Mouse (Mus musculus) liver, postnatal 0 days (tissue): Measurements from ENCODE around the gene Aatf. TPM values are rescaled to one million over a fixed set of nuclear protein-coding genes. Genes with fewer than 3 reads are reported as not detected.
A peak's percentile ranks its signal among the peaks of the same experiment; 100 is the strongest.

Experiments used
- ATAC-seq: fragments of 200-750 bp; cut with Nextera tagmentation; 2 replicates; pipeline ENCODE4 v1.8.0; 2017; ENCODE audit warnings: mild to moderate bottlenecking, moderate library complexity
- DNase-seq: peaks from one replicate; pipeline ENCODE4 v3.0.0-alpha.2; 2016
- H3K27ac ChIP-seq: fragments of 300-500 bp; sonication (generic); 2 replicates; pipeline ENCODE4 v1.5.1; 2014; ENCODE audit warnings: antibody characterized with exemption, moderate library complexity, mild to moderate bottlenecking, low read depth
- H3K27me3 ChIP-seq: fragments of 300-500 bp; sonication (generic); 2 replicates; pipeline ENCODE4 v1.6.1; 2014; ENCODE audit warnings: low read length, control low read depth, mixed read lengths; ENCODE audit not compliant: insufficient read depth
- H3K36me3 ChIP-seq: fragments of 300-500 bp; sonication (generic); replicated peaks from 2 replicates; pipeline ENCODE4 v1.6.1; 2014; ENCODE audit warnings: mild to moderate bottlenecking, control low read depth, low read length, moderate library complexity, mixed read lengths; ENCODE audit not compliant: insufficient read depth
- H3K4me1 ChIP-seq: fragments of 300-500 bp; sonication (generic); 2 replicates; pipeline ENCODE4 v1.6.1; 2014; ENCODE audit warnings: antibody characterized with exemption, mild to moderate bottlenecking, control low read depth; ENCODE audit not compliant: insufficient read depth
- H3K4me2 ChIP-seq: fragments of 300-500 bp; sonication (generic); 2 replicates; pipeline ENCODE4 v1.6.1; 2014; ENCODE audit warnings: low read depth, mild to moderate bottlenecking, low read length, moderate library complexity, mixed read lengths
- H3K4me3 ChIP-seq: fragments of 300-500 bp; sonication (generic); 2 replicates; pipeline ENCODE4 v1.5.1; 2014; ENCODE audit warnings: low read depth, low read length
- H3K9ac ChIP-seq: fragments of 300-500 bp; sonication (generic); replicated peaks from 2 replicates; pipeline ENCODE4 v1.6.1; 2014; ENCODE audit warnings: mild to moderate bottlenecking, moderate library complexity
- H3K9me3 ChIP-seq: fragments of 300-500 bp; sonication (generic); 2 replicates; pipeline ENCODE4 v1.6.1; 2016; ENCODE audit warnings: mild to moderate bottlenecking, control low read depth, low read length, mixed read lengths
- CTCF ChIP-seq: sonication (generic); IDR thresholded peaks from 2 replicates; pipeline ENCODE4 v1.5.1; 2016; ENCODE audit warnings: antibody characterized with exemption, low read depth
- EP300 ChIP-seq: IDR thresholded peaks from 2 replicates; pipeline ENCODE4 v1.6.1; 2016; ENCODE audit warnings: antibody characterized with exemption, low read depth, mild to moderate bottlenecking
- WGBS: fragments of 180-500 bp; shearing (Covaris S2); extraction: QIAGEN DNeasy Blood & Tissue Kit; methylation state at CpG from one replicate; pipeline ENCODE4 v1.1.7; 2014; ENCODE audit not compliant: insufficient replicate concordance; 5-methylcytosine and 5-hydroxymethylcytosine counted together
- polyA plus RNA-seq: library from polyadenylated mRNA; unstranded; fragments of >200 nt; fragmentation: Nextera tagmentation; extraction: Ambion mirVana; gene quantifications from 2 replicates; pipeline ENCODE4 v1.2.1, GENCODE M21; 2015

The Aatf gene
- polyA plus RNA-seq, 1 experiment from 2014 or later, result 20.6 TPM

GRCm38 (mm10) chr11:84464571-84464970 lies 48.8 kb downstream of the Aatf start:
- 74% methylated on average over 5 of the region's 5 CpGs for WGBS
- Histone ChIP-seq H3K9ac (no peak overlapping the region), H3K4me1 (no peaks in the 10 kb centered on the region), H3K27ac (no peak overlapping the region), H3K4me3 (no peak overlapping the region), H3K4me2 (no peak overlapping the region), H3K9me3 (no peaks in the 10 kb centered on the region), H3K36me3 (peaks cover 27% of the 10 kb centered on the region), H3K27me3 (no peaks in the 10 kb centered on the region)
- no peak for DNase-seq
- TF ChIP-seq CTCF (no peak), EP300 (no peak)
- no peak for ATAC-seq

GRCm38 (mm10) chr11:84453901-84454300 lies 59.4 kb downstream of the Aatf start:
- H3K4me3 ChIP-seq, result no peak overlapping the region
- no peaks in the 10 kb centered on the region for H3K9me3 ChIP-seq
- TF ChIP-seq CTCF, result no peak
- TF ChIP-seq EP300, result no peak
- H3K27ac ChIP-seq, result no peak overlapping the region
- DNase-seq (no peak), ATAC-seq (no peak)
- H3K4me2 ChIP-seq, result no peak overlapping the region
- no peak overlapping the region for H3K9ac ChIP-seq
- WGBS, result 83% methylated on average over 7 of the region's 7 CpGs
- H3K36me3 ChIP-seq, result peaks cover 2% of the 10 kb centered on the region
- H3K4me1 ChIP-seq, result no peaks in the 10 kb centered on the region
- H3K27me3 ChIP-seq, result no peaks in the 10 kb centered on the region

- H3K4me3 ChIP-seq, result no peak overlapping the region
- peaks cover 9% of the 10 kb centered on the region for H3K36me3 ChIP-seq
- H3K9me3 ChIP-seq, result no peaks in the 10 kb centered on the region
- WGBS, result 60% methylated on average over 4 of the region's 4 CpGs
- peak overlapping the region; percentile 87 for H3K27ac ChIP-seq
- no peaks in the 10 kb centered on the region for H3K27me3 ChIP-seq
- DNase-seq (peak; percentile 42), ATAC-seq (peak; percentile 95)
- no peak overlapping the region for H3K9ac ChIP-seq
- peaks cover 8% of the 10 kb centered on the region for H3K4me1 ChIP-seq
- H3K4me2 ChIP-seq, result peak overlapping the region; percentile 31; the same call in 1 of the 2 replicates
- TF ChIP-seq CTCF, result no peak
- no peak; the same call in 1 of the 2 replicates for TF ChIP-seq EP300
Observed at GRCm38 (mm10) chr11:84442554-84443331, 70.6 kb downstream of the Aatf start.

GRCm38 (mm10) chr11:84440402-84440801 lies 72.9 kb downstream of the Aatf start:
- H3K4me2 ChIP-seq, result no peak overlapping the region
- ATAC-seq (no peak), DNase-seq (no peak)
- 74% methylated on average over 3 of the region's 3 CpGs for WGBS
- H3K9me3 ChIP-seq, result no peaks in the 10 kb centered on the region
- TF ChIP-seq EP300 (no peak), CTCF (no peak)
- H3K9ac ChIP-seq, result no peak overlapping the region
- peaks cover 8% of the 10 kb centered on the region for H3K4me1 ChIP-seq
- no peaks in the 10 kb centered on the region for H3K27me3 ChIP-seq
- H3K4me3 ChIP-seq, result no peak overlapping the region
- H3K36me3 ChIP-seq, result peaks cover 14% of the 10 kb centered on the region
- no peak overlapping the region for H3K27ac ChIP-seq

- H3K36me3 ChIP-seq, result peaks cover 13% of the 10 kb centered on the region
- no peak overlapping the region for H3K4me3 ChIP-seq
- H3K4me1 ChIP-seq, result no peaks in the 10 kb centered on the region
- no peaks in the 10 kb centered on the region for H3K27me3 ChIP-seq
- H3K4me2 ChIP-seq, result no peak overlapping the region
- DNase-seq, result no peak
- ATAC-seq, result no peak
- WGBS, result 72% methylated on average over 6 of the region's 6 CpGs
- no peak for TF ChIP-seq EP300
- TF ChIP-seq CTCF, result peak; percentile 40
- no peak overlapping the region for H3K9ac ChIP-seq
- H3K9me3 ChIP-seq, result no peaks in the 10 kb centered on the region
- no peak overlapping the region for H3K27ac ChIP-seq
Observed at GRCm38 (mm10) chr11:84434879-84435278, 78.4 kb downstream of the Aatf start.

GRCm38 (mm10) chr11:84430336-84430735 lies 83.0 kb downstream of the Aatf start:
- Histone ChIP-seq H3K4me2 (no peak overlapping the region), H3K9me3 (no peaks in the 10 kb centered on the region), H3K9ac (no peak overlapping the region), H3K4me1 (no peaks in the 10 kb centered on the region), H3K36me3 (peaks cover 3% of the 10 kb centered on the region; the same call in 1 of the 2 replicates), H3K4me3 (no peak overlapping the region), H3K27ac (no peak overlapping the region), H3K27me3 (no peaks in the 10 kb centered on the region)
- ATAC-seq (no peak), DNase-seq (no peak)
- TF ChIP-seq CTCF, result no peak
- TF ChIP-seq EP300, result no peak
- 90% methylated on average over 4 of the region's 4 CpGs for WGBS
